Mouse (Mus musculus) G1E (cell line): Measurements from ENCODE around the gene Dusp5.

ENCODE experiments used
- CTCF ChIP-seq: IDR thresholded peaks from 2 replicates; pipeline ENCODE4 v1.5.1; 2012; ENCODE audit warnings: low read depth, low read length, inconsistent platforms, mixed read lengths
- GATA1 ChIP-seq: IDR thresholded peaks from 2 replicates; pipeline ENCODE4 v1.6.1; 2012; ENCODE audit warnings: borderline replicate concordance, low read length, inconsistent platforms, mixed read lengths
- GATA2 ChIP-seq: IDR thresholded peaks from 2 replicates; pipeline ENCODE4 v1.6.1; 2012; ENCODE audit warnings: low read depth, low read length, inconsistent platforms, borderline replicate concordance
- TAL1 ChIP-seq: conservative IDR thresholded peaks from 2 replicates; pipeline ENCODE4 v1.6.1; 2012; ENCODE audit warnings: low read depth, low read length, inconsistent platforms, mixed read lengths

DNA sequence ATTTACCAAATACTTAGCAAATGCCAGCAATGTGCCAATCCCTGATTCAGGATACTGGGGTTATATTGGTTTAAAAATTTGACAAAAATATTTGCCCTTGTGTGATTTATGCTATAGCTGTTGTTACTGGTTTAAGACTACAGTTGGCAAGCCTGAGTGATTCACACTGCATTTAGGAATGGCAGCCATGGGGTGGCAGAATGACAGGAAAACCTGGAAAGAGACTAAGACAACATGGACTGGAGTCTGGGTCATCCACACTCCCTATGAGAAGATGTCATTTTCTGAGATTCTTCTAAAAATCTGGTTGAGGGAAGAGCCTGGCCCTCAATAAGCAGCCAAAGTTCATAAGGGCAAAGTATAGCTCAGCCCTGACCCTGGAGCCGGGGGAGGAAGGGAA lies 39.0 kb upstream of the Dusp5 start:
- TF ChIP-seq CTCF (no peak), TAL1 (no peak), GATA1 (no peak), GATA2 (no peak)
